Mouse (Mus musculus): ENCODE data around the gene Psma6. TPM values are rescaled to one million over a fixed set of nuclear protein-coding genes. Genes with fewer than 3 reads are reported as not detected.
A peak's percentile ranks its signal among the peaks of the same experiment; 100 is the strongest.

The Psma6 gene
- polyA plus RNA-seq, 1 experiment from 2014 or later, result 336 TPM

DNA sequence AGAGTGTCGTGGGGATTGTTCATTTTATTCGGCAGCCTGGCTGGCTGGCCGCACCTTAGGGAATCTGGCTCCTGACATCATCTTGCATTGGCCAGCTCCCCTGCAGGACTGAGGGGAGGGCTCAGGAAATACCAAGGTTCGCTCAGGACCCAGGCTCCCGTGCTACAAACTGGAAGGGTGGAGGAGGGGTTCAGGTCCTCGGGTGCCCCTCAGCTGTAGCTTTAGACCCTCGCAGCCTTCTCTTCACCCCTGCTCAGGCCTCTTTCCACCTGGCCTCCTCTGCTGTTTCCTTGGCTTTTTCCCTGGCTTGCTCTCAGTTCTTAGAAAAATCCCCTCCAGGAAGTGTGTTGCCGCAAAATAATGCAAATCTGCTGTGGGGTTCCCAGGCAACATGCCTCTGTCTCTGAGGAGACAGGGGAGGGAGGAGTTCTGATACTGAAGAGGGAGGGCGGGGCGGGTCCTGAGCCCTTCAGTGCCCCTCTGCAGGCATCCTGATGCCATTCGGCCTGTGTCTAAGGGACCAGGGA is 54.7 kb downstream of the Psma6 start:
- peak overlapping the region; percentile 17 for H3K9ac ChIP-seq (ENCODE audit: low read depth, low read length)
- no peaks in the 10 kb centered on the region for H3K36me3 ChIP-seq (ENCODE audit: control insufficient read depth, insufficient read depth, low read length)
- WGBS (ENCODE audit: insufficient replicate concordance), result 10% methylated on average over 11 of the region's 11 CpGs
- no peaks in the 10 kb centered on the region for H3K27me3 ChIP-seq (ENCODE audit: control insufficient read depth, insufficient read depth, low read length)
- H3K4me2 ChIP-seq, result peak overlapping the region; percentile 40
- peaks cover 31% of the 10 kb centered on the region for H3K4me1 ChIP-seq (ENCODE audit: control insufficient read depth, insufficient read depth, low read length)
- H3K4me3 ChIP-seq (ENCODE audit: low read depth, low read length), result 0 out of 2 replicates have a peak overlapping the region, but pooled peaks have one; percentile 2
- H3K27ac ChIP-seq (ENCODE audit: low read depth, low read length), result peak overlapping the region; percentile 13; the same call in 1 of the 2 replicates
- no peaks in the 10 kb centered on the region for H3K9me3 ChIP-seq (replicated peaks; ENCODE audit: control insufficient read depth, low read length)
- ATAC-seq (replicated peaks; ENCODE audit: insufficient number of reproducible peaks, low FRiP score, low TSS enrichment), result no peak

GRCm38 (mm10) chr12:55440416-55440815 is 56.4 kb downstream of the Psma6 start:
- 82% methylated on average over 5 of the region's 5 CpGs for WGBS (ENCODE audit: insufficient replicate concordance)
- ATAC-seq (replicated peaks; ENCODE audit: insufficient number of reproducible peaks, low FRiP score, low TSS enrichment), result no peak
- Histone ChIP-seq H3K9me3 (replicated peaks; ENCODE audit: control insufficient read depth, low read length) (no peaks in the 10 kb centered on the region), H3K27me3 (ENCODE audit: control insufficient read depth, insufficient read depth, low read length) (no peaks in the 10 kb centered on the region), H3K4me3 (ENCODE audit: low read depth, low read length) (no peak overlapping the region), H3K4me2 (no peak overlapping the region), H3K27ac (ENCODE audit: low read depth, low read length) (no peak overlapping the region), H3K4me1 (ENCODE audit: control insufficient read depth, insufficient read depth, low read length) (peaks cover 30% of the 10 kb centered on the region), H3K36me3 (ENCODE audit: control insufficient read depth, insufficient read depth, low read length) (no peaks in the 10 kb centered on the region), H3K9ac (ENCODE audit: low read depth, low read length) (no peak overlapping the region)

DNA sequence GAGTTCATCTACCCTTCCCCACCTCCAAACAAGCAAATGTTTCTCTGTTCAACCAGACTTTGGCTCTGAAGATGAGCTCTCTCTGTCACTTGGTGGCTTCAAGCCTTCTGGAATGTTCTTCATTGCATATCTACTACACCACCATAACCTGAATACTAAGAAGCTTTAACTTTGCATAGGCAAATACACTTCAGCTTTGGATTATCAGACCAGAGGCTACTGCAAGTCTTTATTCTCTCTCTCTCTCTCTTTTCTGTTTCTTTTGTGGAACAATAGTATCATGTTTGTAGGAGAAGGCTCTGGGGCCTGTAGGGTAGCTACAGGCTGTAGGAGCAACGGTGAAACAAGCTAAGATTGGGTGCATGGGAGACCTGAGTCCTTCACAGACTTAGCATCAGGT is 58.2 kb downstream of the Psma6 start:
- Histone ChIP-seq H3K9me3 (replicated peaks; ENCODE audit: control insufficient read depth, low read length) (no peaks in the 10 kb centered on the region), H3K36me3 (ENCODE audit: control insufficient read depth, insufficient read depth, low read length) (no peaks in the 10 kb centered on the region), H3K4me2 (no peak overlapping the region), H3K9ac (ENCODE audit: low read depth, low read length) (no peak overlapping the region), H3K4me1 (ENCODE audit: control insufficient read depth, insufficient read depth, low read length) (peaks cover 39% of the 10 kb centered on the region), H3K27ac (ENCODE audit: low read depth, low read length) (no peak overlapping the region), H3K27me3 (ENCODE audit: control insufficient read depth, insufficient read depth, low read length) (no peaks in the 10 kb centered on the region), H3K4me3 (ENCODE audit: low read depth, low read length) (no peak overlapping the region)
- 89% methylated on average over 1 of the region's 1 CpGs for WGBS (ENCODE audit: insufficient replicate concordance)
- ATAC-seq (replicated peaks; ENCODE audit: insufficient number of reproducible peaks, low FRiP score, low TSS enrichment), result no peak

DNA sequence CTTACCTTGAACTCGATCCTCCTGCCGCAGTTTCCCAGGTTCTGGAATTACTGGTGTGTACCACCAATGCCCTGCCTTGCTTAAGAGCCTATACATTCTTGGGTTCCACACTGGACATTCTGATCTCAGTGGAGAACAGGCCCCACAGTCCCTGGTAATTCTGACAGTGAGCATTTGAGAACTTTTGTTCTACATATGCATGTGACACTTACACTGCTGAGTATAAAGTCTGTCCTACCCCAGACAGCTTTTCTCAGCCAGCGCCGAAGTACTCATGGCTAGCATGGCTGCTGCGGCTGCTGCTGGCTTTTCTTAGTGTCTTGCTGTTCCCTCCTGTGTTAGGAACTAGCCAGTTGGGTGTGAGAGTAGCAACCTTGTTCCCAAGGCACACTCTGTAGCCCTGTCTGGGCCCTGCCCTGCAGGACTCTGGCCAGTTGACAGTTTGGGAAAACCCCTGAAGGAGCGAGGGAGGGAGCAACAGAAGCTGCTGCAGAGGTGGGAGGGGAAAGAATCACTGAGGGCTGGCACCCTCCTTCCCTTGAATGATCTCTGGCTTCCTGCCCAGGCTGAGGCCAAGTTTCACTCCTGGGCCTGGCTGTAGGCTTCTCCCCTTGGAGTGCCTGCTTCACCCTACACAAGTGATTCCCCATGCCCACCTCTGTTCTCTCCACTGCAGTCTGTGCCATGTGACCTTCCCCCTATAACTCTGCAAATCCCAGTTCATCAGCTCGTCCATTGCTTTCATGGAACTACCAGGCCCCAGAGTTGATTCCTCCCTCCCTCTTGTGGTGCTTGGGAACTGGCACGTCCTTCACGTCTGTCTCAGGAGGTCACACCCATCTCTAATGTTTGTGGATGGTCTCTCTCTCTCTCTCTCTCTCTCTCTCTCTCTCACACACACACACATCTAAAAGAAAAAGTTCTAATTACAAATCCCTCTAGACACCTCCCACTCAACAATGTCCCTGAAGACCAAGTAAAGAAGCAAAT is 59.1 kb downstream of the Psma6 start:
- 57% methylated on average over 9 of the region's 9 CpGs for WGBS (ENCODE audit: insufficient replicate concordance)
- Histone ChIP-seq H3K27me3 (ENCODE audit: control insufficient read depth, insufficient read depth, low read length) (no peaks in the 10 kb centered on the region), H3K9me3 (replicated peaks; ENCODE audit: control insufficient read depth, low read length) (no peaks in the 10 kb centered on the region), H3K9ac (ENCODE audit: low read depth, low read length) (0 out of 2 replicates have a peak overlapping the region, but pooled peaks have one; percentile 28), H3K4me3 (ENCODE audit: low read depth, low read length) (no peak overlapping the region), H3K27ac (ENCODE audit: low read depth, low read length) (peak overlapping the region; percentile 59), H3K4me2 (no peak overlapping the region), H3K4me1 (ENCODE audit: control insufficient read depth, insufficient read depth, low read length) (peaks cover 36% of the 10 kb centered on the region), H3K36me3 (ENCODE audit: control insufficient read depth, insufficient read depth, low read length) (no peaks in the 10 kb centered on the region)
- ATAC-seq (replicated peaks; ENCODE audit: insufficient number of reproducible peaks, low FRiP score, low TSS enrichment), result peak; percentile 19; the same call in 1 of the 2 replicates

- Histone ChIP-seq H3K27ac (ENCODE audit: low read depth, low read length) (no peak overlapping the region), H3K27me3 (ENCODE audit: control insufficient read depth, insufficient read depth, low read length) (no peaks in the 10 kb centered on the region), H3K4me3 (ENCODE audit: low read depth, low read length) (no peak overlapping the region), H3K4me1 (ENCODE audit: control insufficient read depth, insufficient read depth, low read length) (peaks cover 28% of the 10 kb centered on the region), H3K9me3 (replicated peaks; ENCODE audit: control insufficient read depth, low read length) (no peaks in the 10 kb centered on the region), H3K4me2 (no peak overlapping the region), H3K36me3 (ENCODE audit: control insufficient read depth, insufficient read depth, low read length) (no peaks in the 10 kb centered on the region), H3K9ac (ENCODE audit: low read depth, low read length) (no peak overlapping the region)
- 85% methylated on average over 4 of the region's 4 CpGs for WGBS (ENCODE audit: insufficient replicate concordance)
- no peak for ATAC-seq (replicated peaks; ENCODE audit: insufficient number of reproducible peaks, low FRiP score, low TSS enrichment)
Observed at GRCm38 (mm10) chr12:55444031-55444451, 60.0 kb downstream of the Psma6 start.

DNA sequence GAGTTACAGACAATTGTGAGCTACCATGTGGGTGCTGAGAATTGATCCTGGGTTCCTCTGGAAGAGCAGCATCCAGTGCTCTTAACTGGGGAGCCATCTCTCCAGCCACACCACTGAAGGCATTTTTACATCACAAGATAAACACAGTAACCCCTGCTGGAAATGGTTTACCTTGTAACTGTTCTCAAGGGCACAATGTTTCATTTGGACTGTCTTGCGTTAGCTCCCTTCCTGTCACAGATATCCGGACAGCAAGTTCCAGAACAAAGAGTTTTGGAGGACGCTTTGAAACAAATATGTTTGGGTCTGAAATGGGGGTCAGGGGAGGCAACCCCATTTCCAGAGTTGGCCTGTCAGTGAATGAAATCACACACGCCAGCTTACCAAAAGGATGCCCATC is 61.6 kb downstream of the Psma6 start:
- H3K9ac ChIP-seq (ENCODE audit: low read depth, low read length), result no peak overlapping the region
- peaks cover 32% of the 10 kb centered on the region for H3K4me1 ChIP-seq (ENCODE audit: control insufficient read depth, insufficient read depth, low read length)
- H3K4me3 ChIP-seq (ENCODE audit: low read depth, low read length), result no peak overlapping the region
- H3K27me3 ChIP-seq (ENCODE audit: control insufficient read depth, insufficient read depth, low read length), result no peaks in the 10 kb centered on the region
- no peaks in the 10 kb centered on the region for H3K9me3 ChIP-seq (replicated peaks; ENCODE audit: control insufficient read depth, low read length)
- no peaks in the 10 kb centered on the region for H3K36me3 ChIP-seq (ENCODE audit: control insufficient read depth, insufficient read depth, low read length)
- 74% methylated on average over 4 of the region's 4 CpGs for WGBS (ENCODE audit: insufficient replicate concordance)
- no peak for ATAC-seq (replicated peaks; ENCODE audit: insufficient number of reproducible peaks, low FRiP score, low TSS enrichment)
- no peak overlapping the region for H3K4me2 ChIP-seq
- H3K27ac ChIP-seq (ENCODE audit: low read depth, low read length), result no peak overlapping the region

GRCm38 (mm10) chr12:55446366-55446745 is 62.3 kb downstream of the Psma6 start:
- WGBS (ENCODE audit: insufficient replicate concordance), result 80% methylated on average over 4 of the region's 4 CpGs
- Histone ChIP-seq H3K4me2 (0 out of 2 replicates have a peak overlapping the region, but pooled peaks have one; percentile 16), H3K27me3 (ENCODE audit: control insufficient read depth, insufficient read depth, low read length) (no peaks in the 10 kb centered on the region), H3K4me3 (ENCODE audit: low read depth, low read length) (no peak overlapping the region), H3K27ac (ENCODE audit: low read depth, low read length) (peak overlapping the region; percentile 92), H3K4me1 (ENCODE audit: control insufficient read depth, insufficient read depth, low read length) (peaks cover 32% of the 10 kb centered on the region), H3K36me3 (ENCODE audit: control insufficient read depth, insufficient read depth, low read length) (no peaks in the 10 kb centered on the region), H3K9me3 (replicated peaks; ENCODE audit: control insufficient read depth, low read length) (no peaks in the 10 kb centered on the region), H3K9ac (ENCODE audit: low read depth, low read length) (peak overlapping the region; percentile 62; the same call in 1 of the 2 replicates)
- ATAC-seq (replicated peaks; ENCODE audit: insufficient number of reproducible peaks, low FRiP score, low TSS enrichment), result no peak

GRCm38 (mm10) chr12:55446746-55447395 is 62.8 kb downstream of the Psma6 start:
- WGBS (ENCODE audit: insufficient replicate concordance), result 18% methylated on average over 13 of the region's 13 CpGs
- H3K4me1 ChIP-seq (ENCODE audit: control insufficient read depth, insufficient read depth, low read length), result peaks cover 32% of the 10 kb centered on the region
- peak overlapping the region; percentile 37; the same call in 1 of the 2 replicates for H3K4me2 ChIP-seq
- H3K36me3 ChIP-seq (ENCODE audit: control insufficient read depth, insufficient read depth, low read length), result no peaks in the 10 kb centered on the region
- H3K27me3 ChIP-seq (ENCODE audit: control insufficient read depth, insufficient read depth, low read length), result no peaks in the 10 kb centered on the region
- no peaks in the 10 kb centered on the region for H3K9me3 ChIP-seq (replicated peaks; ENCODE audit: control insufficient read depth, low read length)
- H3K4me3 ChIP-seq (ENCODE audit: low read depth, low read length), result no peak overlapping the region
- 0 out of 2 replicates have a peak, but pooled peaks have one; percentile 31 for ATAC-seq (replicated peaks; ENCODE audit: insufficient number of reproducible peaks, low FRiP score, low TSS enrichment)
- peak overlapping the region; percentile 92 for H3K27ac ChIP-seq (ENCODE audit: low read depth, low read length)
- H3K9ac ChIP-seq (ENCODE audit: low read depth, low read length), result peak overlapping the region; percentile 62
